Mouse (Mus musculus): ENCODE data around the gene Tshr.
"Not testable (repeated sequence)": the region's sequence is repeated elsewhere in the genome, so short reads cannot be mapped to it uniquely, and the experiment has no call there.

Gene Tshr

GRCm38 (mm10) chr12:91500475-91500874 is 116.1 kb downstream of the Tshr start:
- DNase-seq (ENCODE audit: low spot score): no peak

GRCm38 (mm10) chr12:91511766-91512165 is 127.4 kb downstream of the Tshr start:
- DNase-seq (ENCODE audit: low spot score): no peak

- DNase-seq (ENCODE audit: low spot score): no peak
These were observed 129.6 kb downstream of the Tshr start for GRCm38 (mm10) chr12:91513980-91514379.

DNA sequence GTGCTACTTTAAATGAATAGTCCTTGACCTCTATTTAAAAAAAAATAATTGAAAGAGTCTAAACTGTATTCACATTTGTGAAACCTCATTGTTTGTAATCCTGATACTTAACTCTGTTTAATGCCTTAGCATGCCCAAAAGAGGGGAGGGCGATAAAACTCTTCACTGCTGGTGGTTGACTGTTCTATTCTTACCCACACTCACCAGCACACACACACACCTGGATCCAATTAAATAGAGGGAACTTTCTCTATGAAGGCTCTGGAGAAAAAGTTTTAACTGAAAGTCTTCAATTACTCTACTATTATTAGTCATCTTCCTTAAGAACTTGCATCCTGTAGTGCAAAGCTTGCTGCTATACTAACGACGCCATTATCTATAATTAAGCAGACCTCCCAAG is 133.4 kb downstream of the Tshr start:
- no peak for DNase-seq (ENCODE audit: low spot score)

GRCm38 (mm10) chr12:91523626-91524025 is 139.3 kb downstream of the Tshr start:
- no peak for DNase-seq (ENCODE audit: low spot score)

DNA sequence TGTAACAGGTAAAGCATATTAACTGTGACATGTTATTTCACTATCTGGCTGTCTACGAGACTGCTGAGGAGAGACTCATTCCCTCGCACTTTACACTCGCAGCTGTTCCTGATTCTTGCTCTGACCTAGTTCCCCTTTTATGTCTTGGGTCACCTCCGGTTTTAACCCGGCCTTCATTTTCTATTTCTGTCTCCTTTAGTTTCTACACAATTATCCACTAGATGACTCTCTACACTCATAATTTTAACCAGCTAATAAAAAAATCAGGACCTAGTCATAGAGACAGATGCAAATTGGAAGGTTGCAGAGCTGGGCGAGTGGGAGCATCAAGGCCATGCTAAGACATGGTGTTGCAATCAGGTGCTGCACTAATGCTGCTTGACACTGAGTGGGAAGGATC is 150.2 kb downstream of the Tshr start:
- DNase-seq (ENCODE audit: low spot score): no peak

GRCm38 (mm10) chr12:91540202-91540601 is 155.8 kb downstream of the Tshr start:
- no peak for DNase-seq (ENCODE audit: low spot score)

- DNase-seq (ENCODE audit: low spot score): no peak
These were observed 165.1 kb downstream of the Tshr start for GRCm38 (mm10) chr12:91549471-91549870.

DNA sequence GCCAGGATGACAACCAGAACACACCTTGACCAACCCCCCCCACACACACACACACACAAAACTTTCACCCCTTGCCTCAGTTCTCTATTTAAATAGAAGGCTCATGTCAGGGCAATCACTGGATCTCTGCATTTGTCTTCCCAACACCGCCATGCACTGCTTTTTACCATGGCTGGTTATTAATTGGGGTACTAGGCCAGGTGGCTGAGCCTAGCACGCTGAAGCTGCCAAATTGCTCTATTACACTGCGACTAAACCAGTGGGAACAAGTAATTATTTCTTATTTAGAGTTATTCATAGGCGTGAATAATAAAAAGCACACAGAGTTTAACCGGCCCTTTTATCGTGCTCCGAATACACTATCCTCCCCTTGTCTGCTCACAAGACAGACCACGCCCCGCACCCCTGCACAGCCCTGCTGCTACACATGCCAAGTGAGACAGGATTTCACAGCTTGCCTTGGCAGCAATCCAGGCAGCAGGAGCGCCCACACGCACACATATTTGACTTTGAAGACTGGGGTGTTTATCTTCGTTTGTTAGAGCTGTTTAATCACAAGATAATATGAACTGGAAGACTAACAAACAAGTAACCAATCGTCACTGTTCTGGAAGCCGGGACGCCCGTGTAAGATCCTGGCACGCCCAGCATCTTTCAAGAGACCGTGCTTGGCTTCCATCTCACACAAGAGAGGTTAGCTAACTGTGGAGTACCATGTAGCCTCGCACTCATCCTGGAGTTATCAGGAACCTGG is 167.6 kb downstream of the Tshr start:
- DNase-seq (ENCODE audit: low spot score): peak; percentile 76

- DNase-seq (ENCODE audit: low spot score): not testable (repeated sequence)
These were observed 173.1 kb downstream of the Tshr start for GRCm38 (mm10) chr12:91557358-91558005.

DNA sequence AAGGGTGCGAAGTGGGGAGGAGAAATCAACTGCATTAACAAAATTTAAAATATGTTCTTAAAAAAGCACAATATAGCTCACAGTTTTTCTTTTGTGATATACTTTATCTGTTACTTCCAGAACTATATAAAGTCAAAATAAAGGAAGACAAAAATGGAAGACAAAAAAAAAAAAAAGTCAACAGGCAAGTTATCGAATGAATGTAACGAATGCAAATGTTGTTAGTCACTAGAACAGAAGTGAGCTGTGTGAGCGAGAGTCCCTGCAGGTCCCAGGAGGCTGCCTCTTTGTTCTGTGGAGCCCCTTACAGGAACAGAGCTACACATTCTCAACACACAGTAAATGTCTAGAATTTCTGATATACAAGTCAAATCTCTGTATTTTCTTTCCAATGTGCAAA is 173.8 kb downstream of the Tshr start:
- not testable (repeated sequence) for DNase-seq (ENCODE audit: low spot score)

DNA sequence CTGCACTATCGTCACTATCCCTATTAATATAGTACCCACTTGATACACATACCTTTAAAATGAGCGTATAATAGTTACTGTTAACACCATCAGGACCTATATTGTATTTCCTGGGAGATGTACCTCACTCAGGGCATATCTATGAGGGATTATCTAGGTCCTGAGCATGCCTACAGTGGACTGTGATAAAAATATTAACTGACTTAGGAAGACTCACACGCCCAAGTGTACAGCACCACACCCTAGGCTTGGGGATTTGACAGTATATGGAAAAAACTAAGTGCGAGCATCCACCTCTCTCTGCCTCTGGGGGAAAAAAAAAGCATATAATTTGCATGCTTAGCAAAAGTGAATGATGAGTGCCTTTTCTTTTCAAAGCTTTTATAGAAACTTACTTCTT is 182.8 kb downstream of the Tshr start:
- no peak for DNase-seq (ENCODE audit: low spot score)

DNA sequence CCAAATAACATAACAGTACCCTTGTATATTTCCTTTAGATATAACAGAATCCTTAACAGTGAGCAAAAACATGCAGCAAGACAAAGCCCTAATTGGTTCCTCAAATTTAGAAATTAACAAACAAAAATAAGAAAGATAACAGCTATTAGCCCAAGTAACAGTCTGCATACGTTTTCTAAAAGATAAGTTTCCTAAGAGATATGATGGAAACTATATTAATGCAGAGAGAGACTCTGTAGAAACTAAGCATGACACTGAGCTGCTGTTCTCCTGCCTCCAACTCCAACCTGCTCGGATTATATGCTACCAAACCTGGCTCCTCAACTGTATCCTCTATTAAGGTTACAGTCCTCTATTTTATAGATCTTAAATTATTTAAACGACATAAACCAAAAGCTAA is 184.9 kb downstream of the Tshr start:
- no peak for DNase-seq (ENCODE audit: low spot score)

GRCm38 (mm10) chr12:91571708-91572107 is 187.3 kb downstream of the Tshr start:
- no peak for DNase-seq (ENCODE audit: low spot score)

DNA sequence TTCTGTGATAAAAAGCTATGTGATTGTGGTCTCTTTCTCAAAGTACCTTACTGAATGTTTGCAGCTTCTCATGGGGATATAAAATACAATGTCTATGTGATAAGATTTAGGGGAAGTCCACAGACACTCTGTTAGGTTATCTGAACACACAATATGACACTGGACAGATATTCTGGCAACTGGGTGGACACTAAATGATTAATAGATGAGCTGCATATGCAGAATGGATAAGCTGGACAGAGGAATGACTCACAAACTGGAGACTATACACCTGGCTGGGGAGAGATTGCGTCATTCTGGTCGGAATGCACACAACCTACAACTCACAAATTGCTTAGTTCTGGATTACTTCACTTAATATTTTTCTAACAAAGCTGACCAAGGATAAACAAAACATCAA is 195.3 kb downstream of the Tshr start:
- no peak for DNase-seq (ENCODE audit: low spot score)

- DNase-seq (ENCODE audit: low spot score): no peak
These were observed 197.1 kb downstream of the Tshr start for GRCm38 (mm10) chr12:91581204-91582070.

DNA sequence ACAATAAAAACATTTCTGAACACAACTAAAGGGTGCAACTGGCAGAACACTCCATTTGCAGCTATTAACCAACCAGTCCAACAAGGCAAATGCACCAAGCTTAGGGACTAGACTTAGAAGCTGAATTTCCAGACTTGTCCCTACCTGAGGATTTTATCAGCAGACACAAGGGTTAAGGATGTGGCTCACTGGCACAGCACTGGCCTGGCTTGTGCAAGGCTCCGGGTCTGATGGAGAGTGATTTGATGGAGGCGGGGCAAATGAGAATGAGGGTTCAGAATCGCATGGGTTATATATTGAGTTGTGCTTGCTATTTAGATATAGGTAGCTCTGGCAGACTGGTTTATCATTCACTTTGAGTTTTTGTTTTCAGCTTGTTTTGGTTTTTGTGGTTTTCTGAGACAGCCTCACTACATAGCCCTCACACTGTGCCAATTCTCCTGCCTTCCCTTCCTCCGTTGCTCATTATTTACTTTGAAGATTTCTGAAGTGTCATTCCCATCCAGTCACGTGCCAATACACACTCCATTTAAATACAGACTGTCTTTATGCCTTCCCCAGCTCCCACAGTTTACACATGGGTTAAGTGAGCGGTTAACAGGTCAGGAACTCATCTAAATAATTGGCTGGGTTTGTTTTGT is 198.1 kb downstream of the Tshr start:
- DNase-seq (ENCODE audit: low spot score): no peak

- no peak for DNase-seq (ENCODE audit: low spot score)
These were observed 199.0 kb downstream of the Tshr start for GRCm38 (mm10) chr12:91583409-91583808.

DNA sequence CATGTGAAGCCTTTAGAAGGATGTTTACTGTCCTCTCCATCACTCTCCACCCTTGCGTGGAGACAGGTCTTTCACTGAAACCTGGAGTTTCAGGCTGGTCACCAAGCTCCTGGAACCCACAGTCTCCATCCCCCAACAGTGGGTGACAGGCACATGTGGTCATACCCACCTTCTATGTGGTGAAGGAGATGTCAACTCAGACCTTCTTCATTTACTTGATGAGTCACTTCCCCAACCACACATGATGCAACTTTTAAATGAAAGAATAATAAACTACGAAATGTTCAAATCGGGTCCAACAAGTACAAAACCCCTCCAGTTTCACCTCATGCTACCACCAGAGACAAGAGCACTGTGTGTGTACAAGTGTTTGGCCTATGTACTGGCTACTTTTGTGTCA is 200.8 kb downstream of the Tshr start:
- no peak for DNase-seq (ENCODE audit: low spot score)

DNA sequence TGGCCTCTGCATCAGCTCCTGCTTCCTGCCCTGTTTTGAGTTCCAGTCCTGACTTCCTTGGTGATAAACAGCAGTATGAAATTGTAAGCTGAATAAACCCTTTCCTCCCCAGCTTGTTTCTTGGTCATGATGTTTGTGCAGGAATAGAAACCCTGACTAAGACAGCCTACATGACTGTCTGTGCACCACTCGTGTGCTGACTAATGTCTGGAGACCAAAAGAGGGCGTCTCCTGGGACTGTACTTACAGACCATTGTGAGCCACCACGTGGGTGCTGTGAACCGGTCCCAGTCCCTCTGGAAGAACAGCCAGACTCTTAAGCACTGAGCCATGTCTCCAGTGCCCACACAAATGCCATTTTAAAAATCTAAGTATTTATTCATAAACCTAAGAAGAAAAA is 201.5 kb downstream of the Tshr start:
- not testable (repeated sequence) for DNase-seq (ENCODE audit: low spot score)

- DNase-seq (ENCODE audit: low spot score): no peak
These were observed 202.7 kb downstream of the Tshr start for GRCm38 (mm10) chr12:91587077-91587476.

- no peak for DNase-seq (ENCODE audit: low spot score)
These were observed 203.2 kb downstream of the Tshr start for GRCm38 (mm10) chr12:91587491-91588033.

Data from testis, postnatal 10 days (tissue).